Mouse (Mus musculus): ENCODE results near the gene Wdr62.

Gene Wdr62

DNA sequence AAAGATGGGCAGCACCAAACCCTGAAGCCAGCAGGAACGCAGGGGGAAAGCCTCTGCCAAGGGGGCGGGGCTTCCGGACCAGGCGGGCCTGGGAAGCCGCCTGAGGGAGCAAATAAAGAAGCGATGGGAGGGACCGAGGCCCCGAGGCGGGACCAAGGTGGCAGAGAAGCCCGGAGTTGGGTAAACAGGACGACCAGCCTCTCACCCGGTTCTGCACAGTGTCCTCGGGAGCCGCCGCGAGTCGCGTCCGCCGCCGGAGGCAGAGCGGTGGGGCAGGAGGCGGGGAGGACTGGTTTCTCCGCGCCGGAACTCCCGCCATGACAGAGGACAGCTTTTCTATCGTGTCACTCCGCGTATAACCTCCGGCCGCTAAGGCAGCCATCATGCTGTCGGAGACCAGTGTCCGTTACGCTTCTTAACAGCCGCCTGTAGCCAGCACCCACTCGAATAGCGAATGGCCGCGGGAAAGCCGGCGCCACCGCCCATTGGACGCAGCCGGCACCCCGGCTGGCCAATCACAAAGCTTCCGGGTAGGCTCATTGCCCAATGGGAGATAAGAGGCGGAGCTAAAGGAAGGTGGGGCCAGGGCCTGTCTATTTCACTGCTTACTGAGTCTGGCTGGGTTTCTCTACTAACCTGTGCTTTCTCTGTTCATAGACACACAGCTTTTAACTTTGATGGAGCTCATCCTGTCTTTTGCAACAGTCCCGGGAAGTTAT is at the start of gene Wdr62, which contains the start of gene Thap8:
Wdr62 (minus strand) TSS at position 469 of the 719 bp plus-strand sequence.
Thap8 (plus strand) TSS at position 144 of the 719 bp plus-strand sequence.
- DNase-seq (ENCODE audit: extremely low read depth, low read depth) = peak; percentile 84

DNA sequence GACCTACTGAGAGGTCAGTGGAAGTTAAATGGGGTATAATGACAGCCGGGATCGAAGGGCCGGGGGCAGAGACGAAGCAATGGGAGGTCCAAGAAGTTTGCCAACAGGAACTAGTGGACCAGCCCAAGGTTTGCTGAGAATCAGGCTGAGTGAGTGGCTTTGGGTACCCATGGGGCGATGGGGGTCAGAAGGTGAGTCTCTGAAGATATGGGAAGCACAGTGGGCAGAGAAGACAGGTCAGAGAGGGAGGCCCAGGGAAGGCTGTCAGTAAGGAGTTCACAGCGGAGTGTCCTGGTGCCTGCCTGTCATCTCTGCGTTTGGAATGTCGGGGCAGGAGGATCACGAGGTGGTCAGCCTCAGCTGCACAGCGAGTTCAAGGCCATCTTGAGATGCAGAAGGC is 48.2 kb upstream of the Wdr62 start:
- DNase-seq (ENCODE audit: extremely low read depth, low read depth) = no peak

DNA sequence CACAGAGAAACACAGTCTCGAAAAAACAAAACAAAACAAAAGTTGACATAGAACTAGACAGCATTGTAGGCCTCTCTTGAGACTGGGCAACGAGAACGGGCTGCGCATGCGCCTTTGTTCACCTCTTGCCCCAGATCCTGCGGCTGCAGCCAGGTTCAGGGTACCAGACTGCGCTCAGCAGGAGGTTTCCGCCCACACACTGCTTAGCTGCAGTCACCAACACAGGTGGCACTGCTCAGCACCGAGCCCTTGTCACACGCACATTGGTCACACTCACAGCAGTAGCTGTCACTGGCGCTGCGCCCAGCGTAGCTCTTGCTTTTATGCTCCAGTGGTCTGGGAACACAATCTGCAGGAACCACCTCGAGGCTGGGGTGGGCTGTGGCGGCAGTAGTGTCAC is 46.9 kb upstream of the Wdr62 start:
- no peak for DNase-seq (ENCODE audit: extremely low read depth, low read depth)

DNA sequence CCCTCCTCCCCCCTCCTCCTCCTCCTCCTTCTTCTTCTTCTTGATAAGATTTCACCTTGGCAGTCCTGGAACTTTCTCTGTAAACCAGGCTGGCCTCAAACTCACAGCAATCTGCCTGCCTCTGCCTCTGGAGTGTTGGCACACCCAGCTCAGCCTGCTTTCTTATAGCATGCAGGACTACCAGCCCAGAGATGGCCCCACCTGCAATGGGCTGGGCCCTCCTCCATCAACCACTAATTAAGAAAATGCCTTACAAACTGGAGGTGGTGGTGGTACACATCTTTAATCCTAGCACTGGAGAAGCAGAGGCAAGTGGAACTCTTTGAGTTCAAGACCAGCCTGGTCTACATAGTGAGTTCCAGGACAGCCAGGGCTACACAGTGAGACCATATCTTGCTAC is 46.2 kb upstream of the Wdr62 start:
- DNase-seq (ENCODE audit: extremely low read depth, low read depth) = no peak

DNA sequence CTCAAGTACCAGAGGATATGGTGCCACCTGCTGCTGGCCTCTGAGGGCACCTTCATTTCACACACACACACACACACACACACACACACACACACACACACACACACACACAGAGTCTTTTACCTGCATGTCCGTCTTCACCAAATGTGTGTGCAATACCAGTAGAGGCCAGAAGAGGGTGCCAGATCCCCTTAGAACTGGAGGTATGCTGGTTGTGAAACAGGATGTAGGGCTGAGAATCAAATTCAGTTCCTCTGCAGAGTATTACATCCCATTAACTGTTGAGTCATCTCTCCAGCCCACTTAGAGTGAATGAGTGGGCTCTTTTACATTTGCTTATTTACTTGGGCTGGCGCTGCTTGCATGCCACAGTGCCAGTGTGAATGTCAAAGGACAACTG is 45.1 kb upstream of the Wdr62 start:
- peak; percentile 56 for DNase-seq (ENCODE audit: extremely low read depth, low read depth)

DNA sequence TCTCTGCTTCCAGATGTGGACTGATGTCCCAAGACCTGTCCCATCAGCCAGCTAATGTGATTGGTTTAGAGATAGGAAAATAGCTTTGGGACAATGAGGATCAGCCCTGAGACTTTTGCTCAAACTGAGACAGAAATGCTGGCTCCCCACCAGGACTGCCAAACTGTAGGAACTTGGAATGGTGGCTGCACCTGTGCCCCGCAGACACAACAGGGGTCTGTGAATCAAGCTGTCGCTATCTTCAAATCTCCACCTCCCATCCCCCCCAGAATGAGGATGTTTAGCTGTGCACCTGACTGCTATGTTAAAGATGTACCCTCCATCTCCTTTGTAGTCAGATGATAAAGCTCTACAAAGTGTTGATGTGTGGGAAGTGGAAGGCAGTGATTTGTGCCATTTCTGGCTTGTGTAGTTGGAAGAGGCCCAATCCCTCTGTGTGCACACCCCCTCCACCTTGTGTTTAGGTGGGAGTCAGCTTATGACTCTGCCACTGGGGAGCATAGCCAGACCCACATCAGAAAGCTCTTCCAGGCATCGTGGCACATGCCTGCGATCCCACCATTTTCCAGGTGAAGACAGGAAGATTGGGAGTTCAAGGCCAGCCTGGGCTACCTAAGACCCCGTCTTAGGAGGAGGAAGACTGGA is 44.2 kb upstream of the Wdr62 start:
- no peak for DNase-seq (ENCODE audit: extremely low read depth, low read depth)

DNA sequence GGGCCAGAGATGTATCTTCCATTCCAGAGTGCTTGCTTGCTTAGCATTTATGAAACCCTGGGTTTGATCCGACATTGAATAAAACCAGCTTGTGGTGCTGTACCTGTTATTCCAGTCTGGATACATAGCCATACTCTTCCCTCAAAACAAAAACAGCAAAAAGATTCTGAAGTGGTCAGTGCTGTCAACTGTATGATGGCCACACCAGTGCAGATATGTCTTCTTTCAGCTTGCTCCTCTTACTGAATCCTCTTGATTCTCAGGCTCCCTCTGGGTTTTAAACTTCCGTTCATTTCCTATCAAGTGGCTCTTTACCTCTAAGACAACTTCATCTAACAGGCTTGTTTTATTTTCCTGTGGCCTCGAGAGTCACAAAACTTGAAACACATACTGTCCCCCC is 43.6 kb upstream of the Wdr62 start, which contains the start of gene Sdhaf1:
Sdhaf1 (minus strand) TSS at position 101 of the 400 bp plus-strand sequence.
- no peak for DNase-seq (ENCODE audit: extremely low read depth, low read depth)

DNA sequence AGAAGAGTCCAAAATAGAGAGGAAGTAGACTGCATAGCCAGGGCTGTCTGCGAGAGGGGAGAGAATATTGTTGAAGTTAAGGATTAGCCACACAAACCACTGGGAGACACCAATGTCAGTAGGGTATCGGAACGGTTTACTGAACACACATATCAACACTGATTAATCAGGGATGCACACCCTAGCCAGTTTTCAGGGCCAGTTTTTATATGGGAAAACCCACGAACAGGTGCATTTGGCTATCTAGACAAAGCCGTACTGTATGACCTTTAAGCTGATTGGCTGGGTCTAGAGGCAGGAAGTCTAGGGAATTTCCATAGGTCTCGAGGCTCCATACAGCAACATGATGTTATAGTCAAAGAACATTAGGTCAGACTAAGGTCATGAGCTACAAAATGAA is 42.6 kb upstream of the Wdr62 start:
- no peak for DNase-seq (ENCODE audit: extremely low read depth, low read depth)

DNA sequence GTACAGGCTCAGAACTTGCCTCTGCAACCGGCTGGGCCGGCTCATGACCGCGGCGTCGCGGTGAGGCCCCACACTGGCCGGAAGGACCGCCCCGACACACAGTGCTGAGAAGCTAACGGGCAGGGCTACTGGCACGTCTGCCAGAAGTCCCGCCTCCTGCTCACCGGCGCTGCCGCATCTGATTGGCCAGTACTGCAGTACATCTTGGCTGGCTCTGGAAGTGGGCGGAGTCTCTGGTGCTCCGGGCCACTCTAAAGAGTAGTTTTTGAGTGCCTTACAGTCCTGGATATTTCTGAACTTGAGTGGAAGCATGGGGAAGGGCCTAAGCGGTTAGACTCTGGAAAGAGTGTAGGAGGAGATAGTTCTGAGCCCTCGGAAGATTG is 42.1 kb upstream of the Wdr62 start:
- peak; percentile 93 for DNase-seq (ENCODE audit: extremely low read depth, low read depth)

DNA sequence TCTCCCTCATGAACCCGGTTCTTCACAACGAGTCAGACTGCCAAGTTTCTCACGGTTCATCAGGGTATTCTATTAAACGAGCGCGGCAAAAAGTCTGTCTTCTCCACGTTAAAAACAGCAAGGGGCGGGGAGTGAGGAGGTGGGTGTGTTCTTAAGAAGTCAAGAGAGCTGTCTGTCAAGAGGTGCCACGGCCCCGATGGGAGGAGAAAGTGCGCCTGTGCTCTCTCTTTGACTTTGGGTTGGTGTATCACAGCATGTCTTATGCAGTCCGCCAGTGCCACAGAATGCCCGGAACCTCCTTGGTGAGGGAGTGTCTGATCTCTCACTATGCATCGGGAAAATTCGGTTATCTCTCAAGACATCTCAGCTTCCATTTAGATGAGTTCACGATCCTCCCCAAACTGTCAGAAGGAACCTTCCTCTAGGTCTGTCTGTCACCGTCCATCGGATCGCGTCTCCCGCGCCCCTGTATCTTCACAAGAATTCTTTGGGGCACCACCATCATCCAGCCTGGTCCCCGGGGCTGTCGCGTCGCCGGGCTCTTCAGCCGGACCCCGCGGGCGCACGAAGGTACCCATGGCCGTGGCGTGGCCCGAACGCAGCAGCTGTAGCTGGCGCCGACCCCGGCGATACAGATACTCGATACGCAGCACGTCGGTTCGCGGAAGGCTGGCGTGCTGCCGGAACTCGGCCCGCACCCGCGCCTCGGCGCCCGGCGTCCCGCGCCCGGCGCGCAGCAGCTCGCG is 41.5 kb upstream of the Wdr62 start, which contains the start of gene E130208F15Rik:
E130208F15Rik (plus strand) TSS at position 202 of the 746 bp plus-strand sequence.
- peak; percentile 87 for DNase-seq (ENCODE audit: extremely low read depth, low read depth)

DNA sequence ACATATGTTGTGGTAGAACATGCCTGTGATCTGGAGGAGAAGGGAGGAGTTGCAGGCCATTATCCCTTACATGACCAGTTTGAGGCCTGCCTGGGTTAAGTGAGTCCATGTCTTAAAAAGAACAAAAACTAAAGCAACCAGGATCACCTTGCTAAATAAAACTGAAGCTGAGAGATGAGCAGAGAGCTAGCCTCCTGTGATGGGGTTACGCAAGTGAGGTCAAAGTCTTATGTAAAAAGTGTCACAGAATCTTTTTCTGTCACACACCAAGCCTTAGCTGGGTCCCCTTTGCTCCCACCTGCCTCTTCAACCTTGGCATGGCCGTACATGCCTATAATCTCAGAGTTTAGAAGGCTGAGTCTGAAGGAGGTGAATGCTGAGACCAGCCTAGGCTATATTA is 40.7 kb upstream of the Wdr62 start:
- DNase-seq (ENCODE audit: extremely low read depth, low read depth) = no peak

DNA sequence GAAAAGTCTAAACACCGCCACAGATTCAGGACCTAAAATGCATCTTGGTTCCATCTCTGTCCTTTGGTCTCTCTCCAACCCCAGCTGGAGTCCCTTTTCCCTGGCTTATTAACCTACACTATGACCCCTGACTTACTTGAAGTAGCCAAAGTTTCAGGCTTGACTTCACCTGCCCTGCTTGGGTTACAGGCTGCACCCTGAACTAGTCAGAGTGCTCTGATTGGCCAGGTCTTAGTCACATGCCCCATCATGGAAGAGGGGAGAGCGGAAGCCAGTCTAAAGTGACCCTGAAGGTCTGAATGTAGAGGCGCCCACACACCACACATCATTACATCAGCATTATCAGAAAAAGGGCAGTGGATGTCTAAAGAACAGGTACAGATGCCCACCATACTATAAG is 37.9 kb upstream of the Wdr62 start:
- DNase-seq (ENCODE audit: extremely low read depth, low read depth) = no peak

DNA sequence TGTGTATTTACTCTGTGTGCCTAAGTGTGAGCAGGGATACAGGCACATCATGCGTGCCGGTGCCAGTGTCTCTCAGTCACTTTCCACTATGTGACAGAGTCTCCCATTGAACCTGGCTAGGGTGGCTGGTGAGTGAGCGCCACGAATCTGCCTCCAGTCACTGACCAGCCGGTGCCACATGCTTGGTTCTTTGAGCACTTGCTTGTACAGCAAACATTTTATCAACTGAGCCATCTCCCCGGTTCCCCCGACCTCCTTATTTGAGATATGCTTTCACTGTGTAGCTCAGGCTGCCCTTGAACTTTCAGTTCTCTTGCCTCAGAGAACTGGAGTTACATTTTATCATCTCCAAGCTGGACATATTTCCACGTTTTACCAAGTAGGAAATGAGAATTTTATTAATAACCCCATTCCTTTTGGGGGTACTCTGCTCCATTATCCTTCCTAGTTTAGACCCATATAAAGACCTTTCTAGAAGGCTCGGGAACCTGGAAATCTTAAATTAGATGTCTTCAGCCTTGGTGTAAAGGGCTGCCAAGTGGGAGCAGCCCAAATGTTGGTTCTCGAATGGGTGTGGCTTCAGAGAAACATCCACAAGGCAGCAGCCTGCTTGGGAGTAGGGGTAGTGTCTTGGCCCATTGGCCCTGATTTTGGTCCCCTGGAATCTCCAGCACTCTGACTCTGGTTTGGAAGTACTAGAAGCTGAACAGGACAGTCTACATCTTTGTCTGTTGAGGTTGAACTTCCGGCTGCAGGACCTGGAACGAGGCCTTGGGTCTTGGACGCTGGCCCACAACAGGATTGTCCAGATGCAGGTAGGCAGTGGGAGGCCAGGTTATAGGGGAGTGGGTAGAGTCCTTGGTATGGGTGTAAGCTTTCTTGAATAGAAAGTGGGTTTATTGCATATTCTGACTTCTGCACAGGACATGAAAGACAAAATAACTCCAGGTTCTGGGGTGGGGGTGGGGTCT is 35.6 kb upstream of the Wdr62 start:
- DNase-seq (ENCODE audit: extremely low read depth, low read depth) = no peak

DNA sequence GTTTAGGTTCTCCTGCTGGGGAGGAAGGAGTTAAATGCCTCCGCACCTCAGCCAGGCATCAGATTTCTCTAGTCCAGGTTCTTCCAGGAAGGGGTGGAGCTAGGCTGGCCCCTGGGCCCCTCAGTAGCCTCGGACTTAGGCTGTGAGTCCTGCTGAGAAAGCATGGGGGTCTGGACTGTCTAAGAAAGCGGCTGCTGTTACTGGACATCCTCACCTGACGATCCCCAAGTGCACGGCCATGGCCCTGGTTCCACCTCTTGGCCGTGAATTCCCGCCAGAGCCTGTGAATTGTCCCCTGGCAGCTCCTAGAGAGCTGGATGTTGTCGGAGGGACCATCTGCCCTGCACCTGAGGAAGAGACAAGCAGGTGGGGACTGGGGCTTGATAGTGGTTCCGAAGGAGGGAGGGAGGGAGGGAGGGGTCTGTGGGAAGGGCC is 34.5 kb upstream of the Wdr62 start, which contains the start of gene Syne4:
Syne4 (plus strand) TSS at position 87 of the 435 bp plus-strand sequence.
- DNase-seq (ENCODE audit: extremely low read depth, low read depth) = no peak

DNA sequence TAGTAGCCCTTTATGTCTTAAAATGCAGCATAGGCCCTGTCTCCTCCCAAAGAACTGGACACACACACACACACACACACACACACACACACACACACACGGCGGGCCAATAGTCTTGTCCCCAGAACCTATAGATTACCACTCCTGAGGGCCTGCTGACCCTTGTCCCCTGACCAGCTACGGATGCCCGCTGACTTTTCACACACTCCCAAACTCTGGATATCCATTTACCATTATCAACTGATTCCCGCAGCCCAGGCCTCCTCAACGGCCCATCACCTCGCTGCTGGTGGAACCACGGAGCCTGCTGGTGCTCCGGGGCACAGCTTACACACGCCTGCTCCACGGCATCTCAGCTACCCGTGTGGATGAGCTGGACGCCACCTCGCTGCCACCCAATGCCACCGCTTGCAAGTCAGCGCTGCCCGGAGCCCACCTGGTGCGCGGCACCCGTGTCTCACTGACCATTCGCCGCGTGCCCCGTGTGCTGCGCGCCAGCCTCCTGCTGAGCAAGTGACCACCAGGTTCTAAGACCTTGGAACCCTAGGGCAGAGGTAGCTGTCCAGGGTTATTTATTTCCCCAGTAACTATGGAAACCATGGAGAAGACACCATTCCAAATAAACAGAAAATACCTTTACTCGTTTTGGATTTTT is 33.6 kb upstream of the Wdr62 start:
- no peak for DNase-seq (ENCODE audit: extremely low read depth, low read depth)

DNA sequence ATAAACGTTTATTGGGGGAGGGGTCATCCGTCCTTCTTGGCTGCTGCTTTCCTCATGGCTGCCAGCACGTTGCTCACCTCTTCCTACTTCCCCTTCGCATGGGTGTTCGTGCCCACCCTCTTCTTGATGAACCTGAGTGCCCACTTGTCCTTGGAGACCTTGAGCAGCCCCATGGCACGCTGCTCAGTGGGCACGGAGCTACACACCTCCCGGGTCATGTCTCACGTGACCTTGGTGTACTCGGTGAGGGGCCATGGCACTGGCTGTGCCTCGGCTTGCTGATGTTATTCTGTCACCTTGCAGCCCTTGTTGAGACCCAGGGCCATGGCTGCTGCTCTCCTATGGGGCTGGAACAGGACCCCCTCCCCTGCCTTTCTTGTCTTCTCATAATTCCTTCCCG is 29.9 kb upstream of the Wdr62 start:
- no peak for DNase-seq (ENCODE audit: extremely low read depth, low read depth)

DNA sequence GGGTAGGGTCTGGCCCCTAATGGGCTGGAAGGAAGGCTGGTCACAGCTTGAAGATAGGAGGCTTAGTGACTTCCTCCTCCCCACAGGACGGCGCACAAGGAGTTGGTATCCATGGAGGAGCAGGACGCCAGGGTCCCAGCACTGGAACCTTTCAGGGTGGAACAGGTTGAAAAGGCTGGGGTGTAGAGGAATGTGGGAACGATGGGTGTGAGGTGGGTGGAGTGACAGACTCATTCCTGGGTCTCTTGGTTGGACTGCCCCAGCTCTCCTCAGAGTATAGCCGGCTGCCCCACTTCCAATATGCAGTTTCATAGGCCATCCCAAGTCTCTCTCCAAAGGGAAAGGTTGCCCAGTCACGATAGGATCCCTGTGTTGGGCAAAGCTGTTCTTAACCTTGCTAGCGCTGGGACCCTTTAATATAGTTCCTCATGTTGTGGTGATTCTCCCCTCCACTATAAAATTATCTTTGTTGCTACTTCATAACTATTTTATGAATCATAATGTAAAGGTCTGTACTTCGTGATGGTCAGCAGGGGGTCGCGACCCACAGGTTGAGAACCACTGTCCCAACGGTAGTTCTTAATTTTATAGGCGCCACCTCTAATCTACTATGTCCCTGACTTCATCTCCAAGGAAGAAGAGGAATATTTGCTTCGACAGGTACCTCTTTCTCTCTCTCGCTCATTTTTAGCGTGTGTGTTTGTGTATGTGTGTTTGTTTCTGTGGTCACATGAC is 29.3 kb upstream of the Wdr62 start:
- DNase-seq (ENCODE audit: extremely low read depth, low read depth) = no peak

DNA sequence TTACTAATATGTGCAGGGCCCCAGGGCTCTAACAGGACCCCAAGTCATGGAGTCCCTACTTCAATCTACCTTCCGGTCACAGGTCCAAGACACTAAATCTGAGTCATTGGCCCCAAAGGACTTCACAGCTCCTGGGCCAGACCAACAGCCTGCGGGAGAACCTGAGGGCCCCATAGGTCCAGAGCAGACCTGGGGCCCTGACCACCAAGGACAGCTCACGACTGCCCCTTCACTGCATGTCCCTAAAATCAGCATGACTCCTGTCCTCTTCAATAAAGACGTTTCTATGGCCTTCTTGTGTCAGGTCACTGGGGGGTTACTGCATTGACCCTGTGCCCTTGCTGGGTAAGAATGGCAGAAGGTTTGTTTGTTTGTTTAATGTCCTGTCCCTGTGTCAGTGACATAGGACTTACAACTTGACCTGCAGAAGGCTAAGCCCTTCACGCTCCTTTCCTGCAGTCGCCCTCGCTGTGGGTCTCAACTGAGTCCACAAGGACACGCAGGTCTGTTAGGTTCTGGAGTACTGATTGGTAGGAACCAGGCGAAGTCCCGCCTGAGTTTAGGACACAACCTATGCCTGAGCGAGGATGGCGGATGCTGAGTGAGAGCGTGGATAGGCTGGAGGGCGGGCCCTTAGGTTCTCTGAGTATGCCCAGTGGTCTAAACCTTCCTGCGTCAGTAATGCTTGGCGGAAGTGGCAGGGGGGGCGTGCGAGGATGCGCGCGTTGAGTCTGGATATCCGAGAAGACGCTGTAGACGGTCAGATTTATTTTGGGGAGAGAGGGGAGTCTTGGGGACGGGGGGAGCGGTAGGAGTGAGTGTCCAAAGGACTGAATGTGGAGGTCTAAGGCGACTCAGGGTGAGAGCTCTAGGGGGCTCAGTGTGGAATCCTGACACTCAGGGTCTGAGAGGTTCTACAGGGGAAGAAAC is 28.1 kb upstream of the Wdr62 start, which contains the start of gene Alkbh6:
Alkbh6 (plus strand) TSS at position 642 of the 930 bp plus-strand sequence.
- DNase-seq (ENCODE audit: extremely low read depth, low read depth) = peak; percentile 97

Measured in MEL-GATA-1-ER (cell line).